Mouse (Mus musculus) testis, adult 2 months (tissue): ENCODE measurements around the gene Lzts2.

Experiments used
- CTCF ChIP-seq: fragments of 200-500 bp; IDR thresholded peaks from 2 replicates; pipeline ENCODE4 v1.5.1; 2012; ENCODE audit warnings: low read depth, mild to moderate bottlenecking, inconsistent platforms, low read length, moderate library complexity; ENCODE audit not compliant: control insufficient read depth, insufficient read depth, insufficient replicate concordance
- POLR2A ChIP-seq: fragments of 200-500 bp; IDR thresholded peaks from 2 replicates; pipeline ENCODE4 v1.6.1; 2012; ENCODE audit warnings: low read depth, mild to moderate bottlenecking, inconsistent platforms, low read length, moderate library complexity; ENCODE audit not compliant: control insufficient read depth

- TF ChIP-seq POLR2A, result no peak
- no peak for TF ChIP-seq CTCF
Measured at GRCm38 (mm10) chr19:45045651-45046050, 31.4 kb downstream of the Lzts2 start, which contains the start of gene Pdzd7.
